Comparison of ENCODE assay signal across 9 mouse cellular contexts in the genomic region with DNA sequence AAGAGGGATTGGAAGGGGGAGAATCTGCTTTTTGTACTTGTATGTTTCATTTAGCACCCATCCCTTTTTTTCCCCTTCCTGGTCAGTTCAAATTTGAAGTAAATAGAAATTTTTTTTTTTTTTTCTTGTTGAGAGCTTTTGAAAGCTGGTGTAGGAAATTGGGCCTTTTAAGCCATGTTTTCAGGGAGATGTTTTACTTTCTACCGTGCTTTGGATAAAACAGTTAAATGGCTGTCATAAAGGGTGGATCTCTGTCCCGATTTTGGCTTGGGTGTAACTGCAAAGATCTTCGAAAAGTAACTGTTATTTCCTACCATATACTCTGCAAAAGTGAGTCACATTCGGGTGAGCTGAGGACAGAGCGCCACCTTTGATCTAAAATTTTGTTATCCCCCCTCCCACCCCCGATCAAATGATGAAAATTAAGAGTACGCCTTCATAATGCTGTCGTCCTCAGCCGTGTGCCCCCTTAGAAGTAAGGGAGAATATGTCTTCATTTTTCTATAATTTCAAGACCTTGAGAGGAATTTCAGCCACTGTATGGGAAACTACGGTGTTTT. TPM values are rescaled to one million over a fixed set of nuclear protein-coding genes. Genes with fewer than 3 reads are reported as not detected.
DNase-seq lines count a peak whose midpoint lies in the region; ATAC-seq and TF ChIP-seq lines count a peak whose summit lies in the region.
"Had no signal": no experiment of that assay in that cellular context is flagged by ENCODE, and none has a peak within 500 bp of the region (broad histone marks: within the 10 kb centered on the region; RNA-seq: fewer than 3 reads in every experiment).

No protein-coding gene starts in this region.

- peak overlapping the region; percentile 71; the same call in 1 of the 2 replicates for H3K4me3 ChIP-seq in kidney, adult 2 months (ENCODE audit: insufficient read depth, low read depth, low read length)
- peak overlapping the region; percentile 94 for H3K4me3 ChIP-seq in cortical plate, adult 2 months (ENCODE audit: insufficient read depth, low read length)
- peak overlapping the region; percentile 56 for H3K4me3 ChIP-seq in hindbrain, postnatal 0 days (ENCODE audit: low read length)
- H3K4me3 ChIP-seq in midbrain, embryonic 15.5 days: peak overlapping the region; percentile 84

- H3K27ac ChIP-seq in kidney, adult 2 months (ENCODE audit: insufficient read depth, low read depth, low read length): no peak overlapping the region
- peak overlapping the region; percentile 84; the same call in 1 of the 2 replicates for H3K27ac ChIP-seq in cortical plate, adult 2 months (ENCODE audit: insufficient read depth, low read length)
- peak overlapping the region; percentile 96; the same call in 1 of the 2 replicates for H3K27ac ChIP-seq in hindbrain, postnatal 0 days
- H3K27ac ChIP-seq in midbrain, embryonic 15.5 days: peak overlapping the region; percentile 100; the same call in 1 of the 2 replicates

- H3K9ac ChIP-seq in hindbrain, postnatal 0 days (replicated peaks; ENCODE audit: low read length): peak overlapping the region; percentile 87
- H3K9ac ChIP-seq in midbrain, embryonic 15.5 days: peak overlapping the region; percentile 89

- H3K4me1 ChIP-seq in kidney, adult 2 months (ENCODE audit: control insufficient read depth, insufficient read depth, low read length): peaks cover 7% of the 10 kb centered on the region; the same call in 1 of the 2 replicates
- H3K4me1 ChIP-seq in cortical plate, adult 2 months (ENCODE audit: control insufficient read depth, insufficient read depth, low read length): peaks cover 2% of the 10 kb centered on the region; the same call in 1 of the 2 replicates
- 0 out of 2 replicates have a peak, but pooled peaks cover 4% of the 10 kb centered on the region for H3K4me1 ChIP-seq in hindbrain, postnatal 0 days (ENCODE audit: insufficient read depth, low read length)
- peaks cover 17% of the 10 kb centered on the region for H3K4me1 ChIP-seq in midbrain, embryonic 15.5 days

- no peak for ATAC-seq in hindbrain, postnatal 0 days
- ATAC-seq in midbrain, embryonic 15.5 days (replicated peaks): no peak
- no peak for ATAC-seq in monocyte, adult 5-6 weeks (replicated peaks; ENCODE audit: insufficient number of reproducible peaks, low FRiP score, low TSS enrichment, poor library complexity, severe bottlenecking)

- no peaks in the 10 kb centered on the region for H3K9me3 ChIP-seq in hindbrain, postnatal 0 days (ENCODE audit: low read length)
- no peaks in the 10 kb centered on the region for H3K9me3 ChIP-seq in midbrain, embryonic 15.5 days

- H3K36me3 ChIP-seq in kidney, adult 2 months (ENCODE audit: control insufficient read depth, insufficient read depth, low read length): no peaks in the 10 kb centered on the region
- no peaks in the 10 kb centered on the region for H3K36me3 ChIP-seq in hindbrain, postnatal 0 days (ENCODE audit: insufficient read depth, low read length)
- no peaks in the 10 kb centered on the region for H3K36me3 ChIP-seq in midbrain, embryonic 15.5 days (replicated peaks)

- intact Hi-C loops in left cerebral cortex, postnatal 4 days (cut with DNase I): loop anchor here (5.0 to 10.0 kb wide), 2 partner anchors 1072 to 1200 kb away; no protein-coding TSS in a partner anchor

- no peak for DNase-seq in kidney, adult 2 months
- DNase-seq in kidney, postnatal 10 days: no peak
- DNase-seq in hindbrain, postnatal 0 days (ENCODE audit: low spot score): no peak
- DNase-seq in T-cell, adult 2 months (ENCODE audit: low spot score): no peak
- DNase-seq in left cerebral cortex, postnatal 4 days: no peak
- DNase-seq: gastrocnemius, postnatal 10 days had no signal

- peak overlapping the region; percentile 66 for H3K4me2 ChIP-seq in hindbrain, postnatal 0 days (ENCODE audit: low read depth, low read length)
- peak overlapping the region; percentile 73 for H3K4me2 ChIP-seq in midbrain, embryonic 15.5 days

- no peak for TF ChIP-seq POLR2A in kidney, adult 2 months (IDR thresholded peaks at IDR 0.05; ENCODE audit: low read depth, low read length)
- TF ChIP-seq POLR2A in cortical plate, adult 2 months (IDR thresholded peaks at IDR 0.05; ENCODE audit: extremely low read depth, insufficient read depth, low read length): no peak

- no peak for TF ChIP-seq CTCF in kidney, adult 2 months (conservative IDR thresholded peaks at IDR 0.05; ENCODE audit: insufficient read depth, insufficient read length, low read depth, low read length)
- TF ChIP-seq CTCF in cortical plate, adult 2 months (IDR thresholded peaks at IDR 0.05; ENCODE audit: extremely low read depth, insufficient read depth, low read length): no peak
- no peak for TF ChIP-seq CTCF in hindbrain, postnatal 0 days (IDR thresholded peaks at IDR 0.05; ENCODE audit: low read depth)

- H3K27me3 ChIP-seq in kidney, adult 2 months (replicated peaks; ENCODE audit: control insufficient read depth, insufficient read depth, low read length): no peaks in the 10 kb centered on the region
- no peaks in the 10 kb centered on the region for H3K27me3 ChIP-seq in hindbrain, postnatal 0 days (ENCODE audit: insufficient read depth, low read length)
- H3K27me3 ChIP-seq in midbrain, embryonic 15.5 days (replicated peaks): no peaks in the 10 kb centered on the region; the same call in 1 of the 2 replicates

- WGBS in kidney, adult 2 months: 66% methylated on average over 10 of the region's 10 CpGs
- WGBS in hindbrain, postnatal 0 days: 61% methylated on average over 10 of the region's 10 CpGs
- 70% methylated on average over 10 of the region's 10 CpGs for WGBS in midbrain, embryonic 15.5 days

RNA-seq across cellular contexts. Expression of a gene that starts 2.7 kb away (rescaled TPM):
- polyA plus RNA-seq in kidney, adult 2 months (2012; rRNA removed): 12.3 and 13.3 TPM in 2 replicates
- 340 and 362 TPM in 2 replicates for polyA plus RNA-seq in cortical plate, adult 2 months (2012; rRNA removed)
- 152 and 154 TPM in 2 replicates for total RNA-seq in hindbrain, postnatal 0 days (2014; rRNA removed)
- polyA plus RNA-seq in hindbrain, postnatal 0 days (2015; fragmentation: Nextera tagmentation; extraction: Ambion mirVana): 336 and 338 TPM in 2 replicates
- 216 and 232 TPM in 2 replicates for polyA plus RNA-seq in midbrain, embryonic 15.5 days (2015; fragmentation: Nextera tagmentation; extraction: Ambion mirVana)
- total RNA-seq in monocyte, adult 5-6 weeks (2017): 167 to 305 TPM (median 212 TPM) in 3 replicates
- 100 to 1,000 TPM; 448 to 466 TPM for total RNA-seq in left cerebral cortex, postnatal 4 days (2021)

Comparison
In these comparisons a context has a peak if more than half of its experiments do, and no peak if none do; other contexts are left out.
1. RNA of a gene that starts 2.7 kb away (polyA plus RNA-seq): 340 to 362 TPM in cortical plate, adult 2 months, 336 to 338 TPM in hindbrain, postnatal 0 days and 216 to 232 TPM in midbrain, embryonic 15.5 days; 12.3 to 13.3 TPM in kidney, adult 2 months; every median in the first group is over 10 times any median in the second.
2. Peak in every context shown above with its lines, with median percentiles within 50 percentile points of each other: H3K4me3 ChIP-seq.